Mouse (Mus musculus) layer of hippocampus, adult 9-10 months (tissue): ENCODE results near the gene Npm1.

Source experiments
- DNase-seq: peaks from one replicate; pipeline ENCODE4 v3.0.0; 2022; ENCODE audit warnings: low spot score

The Npm1 gene

GRCm38 (mm10) chr11:33146143-33146497 lies 16.9 kb downstream of the Npm1 start:
- DNase-seq: no peak

- DNase-seq: no peak
Observed at GRCm38 (mm10) chr11:33145201-33146142, 17.5 kb downstream of the Npm1 start.

- no peak for DNase-seq
Observed at GRCm38 (mm10) chr11:33143906-33144305, 19.1 kb downstream of the Npm1 start.

- no peak for DNase-seq
Observed at GRCm38 (mm10) chr11:33142801-33143200, 20.2 kb downstream of the Npm1 start.

GRCm38 (mm10) chr11:33140111-33140460 lies 22.9 kb downstream of the Npm1 start:
- DNase-seq: no peak

- no peak for DNase-seq
Observed at GRCm38 (mm10) chr11:33139458-33140110, 23.4 kb downstream of the Npm1 start.

- DNase-seq: no peak
Observed at GRCm38 (mm10) chr11:33138686-33139085, 24.3 kb downstream of the Npm1 start.

GRCm38 (mm10) chr11:33134391-33134986 lies 28.5 kb downstream of the Npm1 start:
- no peak for DNase-seq

GRCm38 (mm10) chr11:33132619-33133338 lies 30.2 kb downstream of the Npm1 start:
- DNase-seq: no peak

- no peak for DNase-seq
Observed at GRCm38 (mm10) chr11:33127058-33127457, 35.9 kb downstream of the Npm1 start.

GRCm38 (mm10) chr11:33122575-33123268 lies 40.3 kb downstream of the Npm1 start:
- no peak for DNase-seq

GRCm38 (mm10) chr11:33119556-33119955 lies 43.5 kb downstream of the Npm1 start:
- no peak for DNase-seq

GRCm38 (mm10) chr11:33119116-33119515 lies 43.9 kb downstream of the Npm1 start:
- DNase-seq: no peak

- no peak for DNase-seq
Observed at GRCm38 (mm10) chr11:33118480-33118879, 44.5 kb downstream of the Npm1 start.

GRCm38 (mm10) chr11:33115796-33116195 lies 47.2 kb downstream of the Npm1 start:
- no peak for DNase-seq

GRCm38 (mm10) chr11:33112407-33112806 lies 50.6 kb downstream of the Npm1 start:
- DNase-seq: no peak

- DNase-seq: no peak
Observed at GRCm38 (mm10) chr11:33110111-33110510, 52.9 kb downstream of the Npm1 start.

- DNase-seq: no peak
Observed at GRCm38 (mm10) chr11:33107540-33107939, 55.5 kb downstream of the Npm1 start.

- DNase-seq: no peak
Observed at GRCm38 (mm10) chr11:33104911-33105316, 58.1 kb downstream of the Npm1 start.

GRCm38 (mm10) chr11:33103291-33103943 lies 59.6 kb downstream of the Npm1 start:
- DNase-seq: no peak
